Mouse (Mus musculus) R1 (cell line): ENCODE data around the gene Dynll2.
"Not testable (repeated sequence)": the region's sequence is repeated elsewhere in the genome, so short reads cannot be mapped to it uniquely, and the experiment has no call there.

Experiments
- DNase-seq: peaks from one replicate; pipeline ENCODE4 v3.0.0-alpha.2; 2018; ENCODE audit warnings: low read depth, low spot score

Dynll2 gene

GRCm38 (mm10) chr11:87987861-87988260 is 528 bp upstream of the Dynll2 start:
- DNase-seq: no peak

- DNase-seq: peak; percentile 92
These were observed 1.1 kb downstream of the Dynll2 start for GRCm38 (mm10) chr11:87986141-87986741.

- DNase-seq: no peak
These were observed 1.7 kb downstream of the Dynll2 start for GRCm38 (mm10) chr11:87985643-87986042.

- DNase-seq: no peak
These were observed 2.8 kb downstream of the Dynll2 start for GRCm38 (mm10) chr11:87984571-87984970.

GRCm38 (mm10) chr11:87978905-87979304 is 8.4 kb downstream of the Dynll2 start:
- peak; percentile 29 for DNase-seq

GRCm38 (mm10) chr11:87977021-87977420 is 10.3 kb downstream of the Dynll2 start:
- DNase-seq: not testable (repeated sequence)

- peak; percentile 71 for DNase-seq
These were observed 12.7 kb downstream of the Dynll2 start for GRCm38 (mm10) chr11:87974477-87975181.

- no peak for DNase-seq
These were observed 13.6 kb downstream of the Dynll2 start for GRCm38 (mm10) chr11:87973559-87974305.

- DNase-seq: no peak
These were observed 14.5 kb downstream of the Dynll2 start for GRCm38 (mm10) chr11:87972829-87973228.

GRCm38 (mm10) chr11:87968356-87969122 is 18.8 kb downstream of the Dynll2 start:
- DNase-seq: peak; percentile 80

GRCm38 (mm10) chr11:87967692-87968289 is 19.5 kb downstream of the Dynll2 start:
- DNase-seq: peak; percentile 92

- DNase-seq: peak; percentile 87
These were observed 21.1 kb downstream of the Dynll2 start for GRCm38 (mm10) chr11:87966214-87966613.

- no peak for DNase-seq
These were observed 22.0 kb downstream of the Dynll2 start for GRCm38 (mm10) chr11:87965293-87965692.

- DNase-seq: peak; percentile 39
These were observed 30.3 kb downstream of the Dynll2 start for GRCm38 (mm10) chr11:87957066-87957465.

GRCm38 (mm10) chr11:87955144-87955543 is 32.2 kb downstream of the Dynll2 start:
- no peak for DNase-seq

GRCm38 (mm10) chr11:87949990-87950389 is 37.3 kb downstream of the Dynll2 start:
- no peak for DNase-seq

- no peak for DNase-seq
These were observed 51.9 kb downstream of the Dynll2 start for GRCm38 (mm10) chr11:87935467-87935866.

- no peak for DNase-seq
These were observed 53.6 kb downstream of the Dynll2 start for GRCm38 (mm10) chr11:87933731-87934130.

- DNase-seq: no peak
These were observed 57.0 kb downstream of the Dynll2 start for GRCm38 (mm10) chr11:87930348-87930747.
